27 mouse cellular contexts compared by ENCODE assay signal in the genomic region with DNA sequence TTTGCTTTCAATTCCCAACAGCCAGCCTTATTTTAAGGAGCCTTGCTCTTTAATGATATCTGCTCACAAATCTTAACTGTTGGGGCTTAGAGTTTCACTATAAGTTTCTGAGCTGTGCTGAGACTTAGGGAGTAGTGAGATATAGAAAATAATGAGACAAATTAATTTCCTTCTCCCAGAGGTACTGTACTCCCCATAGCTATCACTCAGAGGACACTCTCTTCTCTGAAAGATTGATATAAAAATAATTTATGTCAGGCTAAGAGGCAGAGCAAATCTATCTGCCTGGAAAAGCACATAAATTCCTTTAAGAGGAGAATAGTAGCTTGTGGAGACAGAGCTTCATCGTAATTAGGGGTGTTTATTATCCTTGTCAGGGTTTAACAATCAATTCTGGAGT.
DNase-seq lines count a peak whose midpoint lies in the region; ATAC-seq and TF ChIP-seq lines count a peak whose summit lies in the region.
"Had no signal": no experiment of that assay in that cellular context is flagged by ENCODE, and none has a peak within 500 bp of the region (broad histone marks: within the 10 kb centered on the region; RNA-seq: fewer than 3 reads in every experiment).

No protein-coding gene starts in this region.

- TF ChIP-seq CTCF in brain, embryonic 14.5 days (IDR thresholded peaks at IDR 0.05; ENCODE audit: borderline replicate concordance, extremely low read depth, insufficient read depth, insufficient read length): no peak

- H3K36me3 ChIP-seq in kidney, embryonic 16.5 days (ENCODE audit: insufficient read depth, low read length): no peaks in the 10 kb centered on the region
- no peaks in the 10 kb centered on the region for H3K36me3 ChIP-seq in hindbrain, embryonic 14.5 days (replicated peaks; ENCODE audit: control insufficient read depth, insufficient read depth)
- H3K36me3 ChIP-seq in neural tube, embryonic 13.5 days: no peaks in the 10 kb centered on the region
- H3K36me3 ChIP-seq: embryonic facial prominence, embryonic 13.5 days; limb, embryonic 12.5 days; midbrain, embryonic 12.5 days; stomach, embryonic 15.5 days had no signal

- WGBS in kidney, embryonic 16.5 days: 13% methylated on average over 1 of the region's 1 CpGs
- 42% methylated on average over 1 of the region's 1 CpGs for WGBS in hindbrain, embryonic 14.5 days
- WGBS in neural tube, embryonic 13.5 days: 24% methylated on average over 1 of the region's 1 CpGs

- H3K4me3 ChIP-seq in kidney, embryonic 16.5 days (ENCODE audit: low read length): no peak overlapping the region
- no peak overlapping the region for H3K4me3 ChIP-seq in hindbrain, embryonic 14.5 days (replicated peaks; ENCODE audit: low read length)
- no peak overlapping the region for H3K4me3 ChIP-seq in neural tube, embryonic 13.5 days
- H3K4me3 ChIP-seq: embryonic facial prominence, embryonic 13.5 days; forebrain, embryonic 13.5 days; limb, embryonic 12.5 days; midbrain, embryonic 12.5 days; myocyte; stomach, embryonic 15.5 days had no signal

- no peak overlapping the region for H3K27ac ChIP-seq in kidney, embryonic 16.5 days (ENCODE audit: low read length)
- H3K27ac ChIP-seq in hindbrain, embryonic 14.5 days: no peak overlapping the region
- H3K27ac ChIP-seq in neural tube, embryonic 13.5 days (replicated peaks): no peak overlapping the region
- H3K27ac ChIP-seq: embryonic facial prominence, embryonic 13.5 days; forebrain, embryonic 13.5 days; limb, embryonic 12.5 days; macrophage; midbrain, embryonic 12.5 days; stomach, embryonic 15.5 days had no signal

- H3K4me2 ChIP-seq in kidney, embryonic 16.5 days (replicated peaks; ENCODE audit: low read depth, low read length): no peak overlapping the region
- H3K4me2 ChIP-seq in hindbrain, embryonic 14.5 days (replicated peaks): no peak overlapping the region
- H3K4me2 ChIP-seq in neural tube, embryonic 13.5 days: no peak overlapping the region
- H3K4me2 ChIP-seq: embryonic facial prominence, embryonic 13.5 days; forebrain, embryonic 13.5 days; heart, embryonic 11.5 days; limb, embryonic 12.5 days; liver, embryonic 11.5 days; midbrain, embryonic 12.5 days; stomach, embryonic 15.5 days had no signal

- H3K4me1 ChIP-seq in kidney, embryonic 16.5 days (ENCODE audit: insufficient read depth, low read length): no peaks in the 10 kb centered on the region
- H3K4me1 ChIP-seq in hindbrain, embryonic 14.5 days (replicated peaks; ENCODE audit: control insufficient read depth, insufficient read depth, low read length): no peaks in the 10 kb centered on the region
- H3K4me1 ChIP-seq in neural tube, embryonic 13.5 days (replicated peaks): no peaks in the 10 kb centered on the region
- H3K4me1 ChIP-seq: embryonic facial prominence, embryonic 13.5 days; forebrain, embryonic 13.5 days; limb, embryonic 12.5 days; midbrain, embryonic 12.5 days; stomach, embryonic 15.5 days had no signal

- no peak for DNase-seq in kidney, postnatal 36 days
- peak; percentile 31 for DNase-seq in brain, embryonic 14.5 days (ENCODE audit: low read depth)
- peak; percentile 26 for DNase-seq in hindbrain, embryonic 14.5 days (ENCODE audit: low spot score)
- DNase-seq in adrenal gland, adult 8-10 months: no peak
- DNase-seq in spleen, postnatal 4 days (ENCODE audit: low spot score in 2 of 2): no peak
- DNase-seq: adrenal gland, adult 2 months; cerebellum, adult 2 months; cerebellum, postnatal 36 days; embryo, embryonic 11 days; gastrocnemius, postnatal 10 days; heart, adult 11 months; kidney, postnatal 10 days; liver, postnatal 0 days; thymus, postnatal 25 days had no signal

- no peaks in the 10 kb centered on the region for H3K27me3 ChIP-seq in kidney, embryonic 16.5 days (ENCODE audit: insufficient read depth, low read length)
- no peaks in the 10 kb centered on the region for H3K27me3 ChIP-seq in hindbrain, embryonic 14.5 days (ENCODE audit: control insufficient read depth, insufficient read depth, low read length)
- no peaks in the 10 kb centered on the region for H3K27me3 ChIP-seq in neural tube, embryonic 13.5 days
- H3K27me3 ChIP-seq: embryonic facial prominence, embryonic 13.5 days; forebrain, embryonic 13.5 days; limb, embryonic 12.5 days; midbrain, embryonic 12.5 days; stomach, embryonic 15.5 days had no signal

- no peak overlapping the region for H3K9ac ChIP-seq in kidney, embryonic 16.5 days (replicated peaks; ENCODE audit: low read length)
- H3K9ac ChIP-seq in hindbrain, embryonic 14.5 days: no peak overlapping the region; the same call in 1 of the 2 replicates
- no peak overlapping the region for H3K9ac ChIP-seq in neural tube, embryonic 13.5 days
- H3K9ac ChIP-seq: embryonic facial prominence, embryonic 13.5 days; forebrain, embryonic 13.5 days; limb, embryonic 12.5 days; liver, postnatal 0 days; midbrain, embryonic 12.5 days; stomach, embryonic 15.5 days had no signal

- TF ChIP-seq POLR2A in brain, embryonic 14.5 days (IDR thresholded peaks at IDR 0.05; ENCODE audit: borderline replicate concordance, extremely low read depth, insufficient read depth, insufficient read length, poor library complexity, severe bottlenecking): no peak

- H3K9me3 ChIP-seq in kidney, embryonic 16.5 days (ENCODE audit: low read length): no peaks in the 10 kb centered on the region
- no peaks in the 10 kb centered on the region for H3K9me3 ChIP-seq in hindbrain, embryonic 14.5 days (ENCODE audit: control insufficient read depth, low read length)
- no peaks in the 10 kb centered on the region for H3K9me3 ChIP-seq in neural tube, embryonic 13.5 days
- H3K9me3 ChIP-seq: embryonic facial prominence, embryonic 13.5 days; forebrain, embryonic 13.5 days; limb, embryonic 12.5 days; midbrain, embryonic 12.5 days; stomach, embryonic 15.5 days had no signal

- ATAC-seq in kidney, embryonic 16.5 days (ENCODE audit: low FRiP score, low TSS enrichment): peak; percentile 39; the same call in 1 of the 2 replicates
- peak; percentile 66; the same call in 1 of the 2 replicates for ATAC-seq in hindbrain, embryonic 14.5 days (ENCODE audit: low FRiP score)
- ATAC-seq in neural tube, embryonic 13.5 days (ENCODE audit: low read depth): peak; percentile 86
- ATAC-seq: forebrain, embryonic 13.5 days; intestine, embryonic 16.5 days; liver, postnatal 0 days; lung, postnatal 0 days had no signal

Comparison
In these comparisons a context has a peak if more than half of its experiments do, and no peak if none do; other contexts are left out.
1. DNase-seq: peak in brain, embryonic 14.5 days (single experiment) and hindbrain, embryonic 14.5 days (single experiment); none in kidney, postnatal 36 days (0 of 2), adrenal gland, adult 8-10 months (single experiment) and spleen, postnatal 4 days (0 of 2).
2. Peak in every context shown above with its lines, with median percentiles within 50 percentile points of each other: ATAC-seq.